Comparison of ENCODE assay signal across 18 mouse cellular contexts in the genomic region with DNA sequence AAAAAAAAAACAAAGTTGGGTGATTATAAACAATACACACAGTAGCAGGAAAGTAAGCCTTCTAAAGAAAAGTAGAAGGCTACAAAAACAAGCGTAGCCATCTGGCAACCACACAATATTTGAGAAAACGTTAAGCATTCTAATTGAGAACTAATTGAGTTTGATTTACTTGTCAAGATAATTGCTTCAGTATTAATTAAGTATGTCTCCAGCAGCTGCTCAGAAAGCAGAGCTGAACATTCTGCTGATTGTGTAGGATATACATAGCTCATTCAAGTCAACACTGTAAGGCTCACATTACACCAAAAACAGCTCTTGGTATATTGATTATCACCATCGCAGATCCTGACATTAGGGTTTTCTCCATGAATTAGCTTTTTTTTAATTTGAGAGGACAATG.
"Had no signal": no experiment of that assay in that cellular context is flagged by ENCODE, and none has a peak within 500 bp of the region (broad histone marks: within the 10 kb centered on the region; RNA-seq: fewer than 3 reads in every experiment).

No protein-coding gene starts in this region.

- H3K4me3 ChIP-seq: limb, embryonic 12.5 days; liver, embryonic 13.5 days; lung, embryonic 15.5 days; megakaryocyte, embryonic 14.5 days; midbrain, embryonic 12.5 days; neural tube, embryonic 12.5 days; stomach, embryonic 15.5 days had no signal

- H3K4me1 ChIP-seq: limb, embryonic 12.5 days; liver, embryonic 13.5 days; lung, embryonic 15.5 days; midbrain, embryonic 12.5 days; neural tube, embryonic 12.5 days; stomach, embryonic 15.5 days had no signal

- H3K36me3 ChIP-seq: limb, embryonic 12.5 days; liver, embryonic 13.5 days; lung, embryonic 15.5 days; midbrain, embryonic 12.5 days; neural tube, embryonic 12.5 days; stomach, embryonic 15.5 days had no signal

- H3K9ac ChIP-seq: limb, embryonic 12.5 days; liver, embryonic 13.5 days; liver, postnatal 0 days; lung, embryonic 15.5 days; midbrain, embryonic 12.5 days; neural tube, embryonic 12.5 days; stomach, embryonic 15.5 days had no signal

- H3K4me2 ChIP-seq: limb, embryonic 12.5 days; liver, embryonic 13.5 days; lung, embryonic 15.5 days; midbrain, embryonic 12.5 days; neural tube, embryonic 12.5 days; stomach, embryonic 15.5 days had no signal

- H3K9me3 ChIP-seq: limb, embryonic 12.5 days; liver, embryonic 13.5 days; lung, embryonic 15.5 days; megakaryocyte, embryonic 14.5 days; midbrain, embryonic 12.5 days; neural tube, embryonic 12.5 days; stomach, embryonic 15.5 days had no signal

- DNase-seq: kidney, postnatal 36 days; layer of hippocampus, adult 9-11 months; layer of hippocampus, postnatal 36 days; liver; liver, embryonic 13.5 days; liver, postnatal 0 days; lung, postnatal 14 days; right cerebral cortex, postnatal 14 days; thymus, adult 2 months; thymus, postnatal 36 days had no signal

- ATAC-seq: liver, postnatal 0 days had no signal

- H3K27ac ChIP-seq: kidney, postnatal 0 days; limb, embryonic 12.5 days; liver, embryonic 13.5 days; lung, embryonic 15.5 days; macrophage; midbrain, embryonic 12.5 days; neural tube, embryonic 12.5 days; stomach, embryonic 15.5 days had no signal

- H3K27me3 ChIP-seq: limb, embryonic 12.5 days; liver, embryonic 13.5 days; lung, embryonic 15.5 days; megakaryocyte, embryonic 14.5 days; midbrain, embryonic 12.5 days; neural tube, embryonic 12.5 days; stomach, embryonic 15.5 days had no signal
